Mouse (Mus musculus) adrenal gland, postnatal 14 days (tissue): ENCODE measurements around the gene Pnpla2. TPM values are rescaled to one million over a fixed set of nuclear protein-coding genes. Genes with fewer than 3 reads are reported as not detected.
A peak's percentile ranks its signal among the peaks of the same experiment; 100 is the strongest.
"Not testable (repeated sequence)": the region's sequence is repeated elsewhere in the genome, so short reads cannot be mapped to it uniquely, and the experiment has no call there.

Source experiments
- DNase-seq: peaks from one replicate; pipeline ENCODE4 v3.0.0; 2021; ENCODE audit warnings: mixed read lengths
- long read RNA-seq, 2 experiments: library from polyadenylated mRNA; stranded (forward); transcript quantifications; one replicate each; pipeline ENCODE4 v2.0.0; 2021
- total RNA-seq: library from RNA; stranded (reverse); gene quantifications from 2 replicates; pipeline ENCODE4 v1.2.3, GENCODE M21; 2021

The Pnpla2 gene
- total RNA-seq = 1,289 and 1,648 TPM in 2 replicates
- long read RNA-seq, experiment 1, transcript Pnpla2-203 (9 exons, 2,625 nt) = major isoform, 519 of 669 reads
- long read RNA-seq, experiment 1, partial matches to known transcripts = 66 of 669 reads
- long read RNA-seq, experiment 1, other reads (novel, unspliced or antisense) = 80 of 669 reads
- long read RNA-seq, experiment 2, transcript Pnpla2-203 (9 exons, 2,625 nt) = major isoform, 433 of 608 reads
- long read RNA-seq, experiment 2, partial matches to known transcripts = 152 of 608 reads
- long read RNA-seq, experiment 2, other reads (novel, unspliced or antisense) = 21 of 608 reads

DNA sequence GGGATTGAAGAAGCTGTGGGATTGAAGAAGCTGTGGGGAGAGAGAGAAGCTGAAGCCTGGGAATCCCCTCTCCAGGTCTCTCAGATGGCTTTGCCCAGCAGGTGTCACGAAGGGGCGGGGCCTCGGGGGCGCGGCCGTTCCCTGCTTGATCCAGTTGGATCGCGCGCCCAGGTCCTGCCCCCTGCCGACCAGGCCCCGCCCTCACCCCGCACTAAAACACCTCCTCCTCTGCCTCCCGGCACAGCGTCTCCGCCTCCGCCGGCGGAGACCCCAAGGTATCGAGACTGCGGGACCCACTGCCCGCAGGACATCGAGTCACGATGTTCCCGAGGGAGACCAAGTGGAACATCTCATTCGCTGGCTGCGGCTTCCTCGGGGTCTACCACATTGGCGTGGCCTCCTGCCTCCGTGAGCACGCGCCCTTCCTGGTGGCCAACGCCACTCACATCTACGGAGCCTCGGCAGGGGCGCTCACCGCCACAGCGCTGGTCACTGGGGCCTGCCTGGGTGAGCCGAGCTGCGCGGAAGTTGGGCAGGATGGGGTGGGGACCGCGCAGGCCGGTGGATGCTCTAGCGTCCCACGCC is at the start of gene Pnpla2:
Pnpla2 (plus strand) TSS at position 232 of the 585 bp plus-strand sequence.
- DNase-seq = peak; percentile 99

DNA sequence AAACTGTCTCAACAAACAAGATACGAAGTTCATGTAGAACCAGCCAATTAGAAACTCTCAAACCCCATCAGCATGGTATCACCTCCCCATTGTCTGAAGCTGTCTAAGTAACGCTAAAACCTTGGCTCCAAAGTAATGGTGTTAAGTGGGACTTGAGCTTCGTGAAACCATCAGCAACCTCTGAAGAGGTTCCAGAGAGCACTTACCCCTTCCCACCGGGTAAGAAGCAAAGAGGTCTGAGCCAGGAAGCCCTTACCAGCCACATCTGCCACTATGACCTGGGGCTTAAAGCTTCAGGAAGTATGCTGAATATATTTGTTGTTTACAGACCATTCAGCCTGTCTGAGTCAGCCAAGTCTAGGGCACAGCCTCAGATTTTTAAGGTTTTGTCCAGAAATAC is 49.5 kb upstream of the Pnpla2 start:
- no peak for DNase-seq

DNA sequence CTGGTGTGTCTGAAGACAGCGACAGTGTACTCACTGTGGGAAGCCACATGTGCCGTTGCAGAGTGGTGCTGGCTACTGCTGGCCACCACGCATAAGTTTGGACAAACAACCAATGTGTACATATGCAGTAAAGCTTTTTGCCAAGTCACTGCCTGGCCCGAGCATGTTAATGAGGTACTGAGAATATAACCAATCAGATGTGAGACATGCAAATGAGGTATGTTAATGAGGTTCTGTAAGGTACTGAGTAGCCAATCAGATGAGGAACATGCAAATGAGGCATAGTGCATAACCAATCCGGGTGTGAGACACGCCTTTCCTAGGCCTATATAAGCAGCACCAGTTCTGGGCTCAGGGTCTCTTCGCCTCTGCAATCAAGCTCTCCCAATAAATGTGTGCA is 47.3 kb upstream of the Pnpla2 start:
- not testable (repeated sequence) for DNase-seq

DNA sequence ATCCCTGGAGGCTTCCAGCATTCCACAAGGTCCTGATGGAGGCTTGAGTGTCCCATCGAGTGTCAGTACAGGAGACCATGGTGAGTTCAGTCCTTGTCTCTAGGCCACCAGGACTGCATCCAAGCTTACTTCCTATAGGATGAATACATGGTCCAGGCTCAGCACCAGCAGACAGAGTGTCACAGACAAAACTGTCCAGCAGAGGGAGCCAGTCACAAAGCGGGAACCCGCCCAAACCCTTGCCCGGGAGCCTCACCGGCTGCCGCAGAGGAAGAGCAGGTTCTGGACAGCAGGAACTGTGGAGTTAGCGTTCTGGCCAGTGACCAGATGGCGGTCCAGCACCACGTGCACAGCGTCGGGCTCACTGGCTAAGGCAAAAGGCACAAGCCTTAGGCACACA is 46.2 kb upstream of the Pnpla2 start:
- DNase-seq = peak; percentile 94

DNA sequence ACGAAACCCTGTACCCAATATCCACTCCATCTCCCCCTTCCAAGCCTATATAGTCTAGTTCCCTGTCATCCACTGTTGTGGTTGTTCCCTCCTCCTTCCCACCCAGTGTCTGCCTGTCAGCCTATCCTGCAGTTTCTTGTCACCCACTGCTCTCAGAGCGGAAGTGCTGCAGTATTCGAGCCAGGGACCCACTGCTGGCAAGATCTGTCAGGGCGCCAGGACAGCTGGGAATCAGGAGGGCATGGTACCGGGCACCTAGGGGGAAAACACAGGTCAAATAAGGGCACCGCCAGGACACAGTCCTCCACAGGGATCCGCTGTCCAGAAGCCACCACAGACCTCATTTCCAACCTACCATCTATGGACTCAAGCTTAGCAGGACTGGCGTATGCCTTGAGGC is 44.4 kb upstream of the Pnpla2 start:
- DNase-seq = no peak

DNA sequence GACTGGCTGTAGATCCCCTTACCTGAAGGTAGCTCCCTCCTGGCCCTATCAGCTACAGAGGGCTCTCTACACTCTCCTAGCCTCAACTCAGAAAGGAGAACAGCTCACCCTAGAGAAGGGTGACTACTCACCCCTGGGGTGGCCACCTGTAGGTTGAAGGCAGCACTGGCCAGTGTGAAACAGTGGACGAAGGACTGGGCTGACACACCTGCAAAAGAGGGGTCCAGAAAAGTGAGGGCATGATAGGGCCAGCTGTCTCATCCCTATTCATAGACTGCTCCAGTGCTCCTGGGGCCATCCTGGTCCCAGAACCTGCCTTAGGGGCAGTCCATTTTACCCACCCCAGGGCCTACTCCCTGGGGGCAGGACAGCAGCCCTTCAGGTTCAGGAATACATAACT is 43.3 kb upstream of the Pnpla2 start:
- DNase-seq = no peak

DNA sequence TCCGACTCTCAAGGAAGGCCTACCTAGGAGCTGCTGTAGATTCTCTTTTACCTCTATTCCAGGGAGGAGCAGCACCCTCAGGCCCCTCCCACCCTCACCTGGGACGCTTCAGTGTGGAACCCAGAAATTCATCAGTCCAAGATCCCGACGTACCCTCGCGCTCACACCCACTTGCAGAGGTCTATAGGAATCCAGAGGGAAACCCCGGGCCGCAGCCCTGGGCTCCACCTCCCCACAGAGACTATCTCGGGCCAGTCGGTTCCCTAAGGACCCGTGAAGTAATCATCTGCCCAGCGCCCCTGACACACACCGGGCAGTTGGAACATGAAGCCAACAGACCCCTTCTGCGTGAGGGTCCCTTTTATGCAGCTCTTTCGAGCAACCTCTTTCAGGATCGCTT is 41.7 kb upstream of the Pnpla2 start:
- DNase-seq = no peak

DNA sequence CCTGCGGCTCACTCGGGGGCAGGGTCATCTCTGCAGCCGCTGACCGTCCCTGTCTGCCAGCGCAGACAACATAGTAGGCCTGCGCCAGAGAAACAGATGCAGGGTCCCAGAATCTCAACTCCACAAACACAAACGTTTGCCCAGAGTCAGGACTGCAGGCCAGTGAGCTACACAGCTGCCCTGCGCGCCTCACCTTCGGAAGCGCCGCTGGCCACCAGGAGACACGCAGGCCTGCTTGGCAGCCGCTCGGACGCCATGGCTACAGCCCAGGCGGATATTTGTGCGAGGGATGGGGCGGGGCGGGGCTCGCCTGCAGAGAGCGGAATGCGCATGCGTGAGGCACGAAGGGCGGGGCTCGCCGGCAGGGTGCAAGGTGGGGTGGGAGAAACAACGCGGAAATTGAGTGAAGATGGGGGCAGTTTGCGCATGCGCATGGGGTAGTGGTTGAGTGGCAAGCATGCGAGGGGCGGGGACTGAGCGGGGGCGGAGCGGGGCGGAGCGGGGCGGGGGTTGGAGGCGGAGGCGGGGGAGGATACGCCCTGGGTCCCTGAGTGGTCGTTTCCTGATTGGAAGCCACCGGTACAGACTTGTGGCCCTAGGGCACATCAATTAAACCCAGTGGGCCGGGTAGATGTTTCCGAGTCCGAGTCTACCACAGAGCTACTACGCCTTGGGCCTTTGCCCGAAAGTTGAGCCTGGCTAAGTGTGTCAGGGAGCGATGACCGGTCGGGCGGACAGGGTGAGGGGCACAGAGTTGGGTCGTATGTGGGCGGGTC is 41.0 kb upstream of the Pnpla2 start, which contains the start of gene Gatd1:
Gatd1 (minus strand) TSS at position 328 of the 776 bp plus-strand sequence.
- DNase-seq = peak; percentile 100

DNA sequence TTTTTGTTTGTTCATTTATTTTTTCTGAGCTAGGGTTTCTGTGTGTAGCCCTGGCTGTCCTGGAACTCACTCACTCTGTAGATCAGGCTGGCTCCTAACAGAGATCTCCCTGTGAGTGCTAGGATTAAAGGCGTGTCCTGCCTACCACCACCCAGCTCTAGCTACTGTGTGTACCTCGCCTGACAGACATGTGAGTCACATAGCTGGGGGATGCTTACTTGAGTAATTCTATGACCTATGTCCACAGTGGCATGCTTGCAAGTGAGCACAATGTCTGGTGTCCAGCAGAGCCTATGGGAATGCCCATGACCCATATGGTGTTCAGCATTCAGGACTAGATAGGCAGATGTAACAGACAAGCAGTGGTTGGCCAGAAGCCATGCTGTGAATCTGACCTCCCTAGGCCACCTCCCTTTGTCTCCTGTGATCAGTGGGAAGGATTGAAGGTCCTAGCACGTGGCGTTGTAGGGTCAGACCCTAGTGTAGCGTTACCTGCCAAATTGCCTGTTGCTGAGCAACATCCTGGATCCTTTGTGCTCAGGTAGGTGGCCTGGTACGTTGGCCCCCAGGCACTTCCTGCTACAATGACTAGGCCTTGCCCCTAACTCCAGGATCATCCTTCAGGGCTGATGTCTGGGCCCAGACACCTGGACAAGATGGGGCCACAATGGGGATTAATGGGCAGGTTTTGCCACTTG is 38.7 kb upstream of the Pnpla2 start:
- DNase-seq = no peak

DNA sequence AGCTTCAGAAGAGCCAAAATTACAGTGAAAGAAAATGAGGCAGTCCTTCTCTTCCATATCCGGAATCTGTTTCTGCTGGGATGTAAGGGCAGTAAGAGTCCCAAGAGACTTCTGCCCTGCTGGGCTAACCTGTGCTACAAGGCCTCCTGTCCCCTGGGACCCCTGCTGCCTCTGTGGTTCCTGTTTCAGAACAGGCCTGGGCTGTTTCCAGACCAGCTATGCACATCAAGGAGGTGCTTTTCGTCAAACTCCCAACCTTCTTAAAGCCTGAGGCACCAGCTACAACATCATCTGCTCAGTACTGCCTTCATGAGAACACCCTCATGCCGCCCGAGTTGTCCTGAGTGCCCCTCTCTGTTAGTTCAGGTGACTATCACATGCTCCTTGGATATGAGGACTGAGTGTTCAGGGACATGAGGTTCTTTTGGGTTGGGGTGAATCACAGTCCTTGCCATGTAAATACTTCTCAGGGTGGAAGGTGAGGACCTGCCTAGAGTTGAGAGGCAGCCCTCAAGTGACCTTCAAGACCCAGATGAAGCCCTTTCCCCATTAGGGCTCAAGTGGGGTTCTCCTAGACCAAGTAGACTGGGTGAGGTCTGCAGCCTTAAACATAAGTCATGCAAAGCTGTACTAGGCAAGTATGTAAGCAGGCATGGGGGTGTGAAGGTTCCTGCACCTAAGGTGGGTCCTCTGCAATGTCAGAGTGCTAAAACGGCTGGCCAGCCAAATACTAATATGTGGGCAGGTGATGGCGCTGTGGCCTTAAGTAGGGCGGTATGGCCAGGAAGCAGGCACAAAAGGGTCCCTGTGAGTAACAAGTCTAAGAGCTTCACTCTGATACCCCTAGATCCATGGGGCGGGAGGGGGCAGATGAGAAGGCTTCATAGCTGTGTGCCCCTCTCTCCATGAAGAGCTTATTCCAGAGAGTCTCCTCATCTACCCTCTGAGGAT is 37.0 kb upstream of the Pnpla2 start:
- no peak for DNase-seq

DNA sequence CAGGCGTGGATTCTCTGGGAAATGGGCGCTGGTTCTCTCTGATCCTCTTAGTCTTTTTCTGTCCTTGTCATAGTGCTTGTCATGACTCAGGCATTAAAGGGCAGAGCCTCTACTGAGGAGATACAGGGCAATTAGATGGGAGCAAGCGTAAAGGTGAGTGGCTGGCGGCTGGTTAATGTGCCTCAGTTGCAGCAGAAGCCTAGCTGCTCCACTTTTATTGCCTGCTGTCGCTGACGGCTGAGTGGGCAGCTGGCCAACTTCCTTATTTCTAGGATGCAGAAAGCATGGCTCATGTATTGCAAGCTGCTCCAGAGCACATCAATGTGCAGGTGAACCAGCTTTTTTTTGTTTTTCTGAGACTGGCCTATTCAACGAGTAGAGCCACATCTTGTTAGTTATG is 36.0 kb upstream of the Pnpla2 start:
- DNase-seq = peak; percentile 50

DNA sequence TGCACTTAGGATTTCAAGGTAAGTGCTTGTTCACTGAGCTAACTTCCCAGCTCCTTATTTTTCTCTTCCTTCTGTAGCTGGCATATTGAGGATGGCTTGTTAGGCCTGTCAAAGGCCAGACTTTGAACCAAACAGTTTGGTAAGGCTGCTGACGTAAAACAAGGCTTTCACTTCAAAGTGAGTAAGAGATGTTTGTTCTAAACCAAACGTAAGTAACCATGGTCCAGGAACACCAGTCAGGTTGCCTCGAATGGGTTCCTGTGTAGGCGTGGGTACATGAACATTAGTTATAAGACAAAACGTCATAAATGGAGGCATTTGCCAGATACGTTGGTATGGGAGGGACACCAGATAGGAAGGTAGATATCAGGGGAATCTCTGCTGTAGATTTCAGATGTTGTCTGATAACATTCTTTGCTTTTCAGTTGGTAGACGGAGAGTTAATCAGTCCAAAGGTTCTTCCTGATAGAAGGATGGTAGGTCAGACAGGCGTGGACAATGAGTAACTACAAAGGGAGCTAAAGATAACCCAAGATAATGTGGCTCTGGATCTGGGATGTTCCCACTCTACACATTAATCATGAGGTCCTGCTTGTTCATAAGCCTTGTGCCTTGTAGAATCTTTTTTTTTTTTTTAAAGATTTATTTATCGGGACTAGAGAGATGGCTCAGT is 34.8 kb upstream of the Pnpla2 start:
- DNase-seq = no peak

DNA sequence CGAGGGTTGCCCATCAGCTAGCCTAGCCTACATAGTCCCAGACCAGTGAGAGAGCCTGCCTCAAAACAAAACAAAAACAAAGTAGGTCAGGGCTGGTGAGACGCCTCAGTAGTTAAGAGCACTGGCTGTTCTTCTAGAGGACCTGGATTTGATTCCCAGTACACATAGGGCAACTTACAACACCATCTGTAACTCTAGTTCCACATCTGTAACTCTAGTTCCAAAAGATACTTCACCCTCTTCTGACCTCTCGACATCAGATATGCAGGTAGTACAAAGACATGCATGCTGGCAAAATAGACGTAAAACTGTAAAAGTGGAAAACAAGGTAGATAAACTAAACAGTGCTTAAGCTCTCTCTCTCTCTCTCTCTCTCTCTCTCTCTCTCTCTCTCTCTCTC is 31.2 kb upstream of the Pnpla2 start:
- DNase-seq = no peak

DNA sequence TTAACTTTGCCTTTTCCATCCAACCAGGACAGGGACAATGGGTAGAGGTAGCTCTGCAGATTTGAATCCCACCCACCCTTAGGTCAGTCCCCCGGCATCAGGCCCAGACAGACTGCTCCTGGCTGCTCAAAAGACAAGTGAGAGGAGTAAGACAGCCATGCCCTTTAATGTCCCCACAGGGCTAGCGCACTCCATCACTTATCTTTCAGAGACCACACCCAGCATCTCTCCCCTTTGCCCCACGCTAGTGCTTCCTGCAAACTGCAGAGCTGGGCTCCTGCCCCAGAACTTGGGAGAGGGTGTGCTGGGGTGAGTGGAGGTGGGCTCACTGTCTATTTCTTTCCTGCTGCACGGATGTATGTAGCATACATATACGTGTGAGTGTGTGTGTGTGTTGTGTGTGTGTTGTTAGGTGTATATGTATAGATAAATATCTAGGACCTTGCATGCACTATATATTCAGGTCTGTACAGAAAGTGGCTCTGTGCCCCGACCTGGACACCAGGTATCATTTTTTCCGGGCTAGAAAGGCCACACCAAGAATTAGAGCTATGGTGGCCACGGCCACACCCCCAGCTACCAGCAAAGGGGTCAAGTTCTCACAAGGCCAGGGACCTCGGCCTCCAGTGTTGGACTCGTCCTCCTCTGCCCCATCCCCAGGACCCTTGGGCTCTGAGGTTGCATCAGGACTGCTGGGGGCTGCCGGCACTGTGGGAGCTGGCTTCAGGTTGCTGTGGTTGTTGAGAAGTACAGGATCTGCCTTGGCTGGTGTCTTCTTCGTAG is 27.9 kb upstream of the Pnpla2 start:
- no peak for DNase-seq

DNA sequence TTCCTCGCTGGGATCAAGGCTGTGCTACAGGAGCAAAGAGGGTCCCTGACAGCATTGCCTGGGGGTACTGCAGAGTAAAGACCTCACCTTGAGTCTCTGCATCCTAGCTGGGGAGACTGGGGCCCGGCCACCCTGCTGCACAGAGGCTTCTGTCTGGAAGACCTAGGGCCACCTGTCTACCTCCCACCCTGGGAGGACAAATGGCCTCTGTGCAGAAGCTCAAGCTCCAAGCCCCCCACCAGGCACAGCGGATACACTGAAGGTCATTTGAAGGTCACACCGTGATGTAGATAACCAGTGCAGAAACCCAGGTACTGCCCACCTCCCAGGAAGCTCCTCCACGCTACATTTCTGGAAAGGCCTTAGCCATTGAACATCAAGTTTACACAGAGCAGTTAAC is 26.3 kb upstream of the Pnpla2 start:
- no peak for DNase-seq

DNA sequence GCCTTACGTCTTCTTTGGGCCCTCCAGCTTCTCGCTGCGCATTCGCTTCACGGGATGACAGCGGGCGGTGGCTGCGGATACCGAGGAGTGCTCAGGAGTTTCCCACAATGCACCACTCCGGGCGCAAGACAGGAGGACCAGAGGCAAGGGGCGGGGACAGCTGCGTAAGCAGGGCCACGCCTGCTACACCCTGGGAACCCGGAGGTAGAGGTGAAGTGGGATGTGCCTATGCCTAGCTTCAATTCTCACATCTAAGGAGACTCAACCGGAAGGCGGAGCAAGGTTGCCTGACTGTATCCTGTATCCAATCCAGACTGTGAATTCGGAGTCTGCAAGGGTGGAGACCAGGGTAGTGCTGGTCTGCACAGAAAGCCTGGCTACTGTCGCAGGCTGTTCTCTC is 25.7 kb upstream of the Pnpla2 start, which contains the start of gene Cend1:
Cend1 (minus strand) TSS at position 182 of the 400 bp plus-strand sequence.
- DNase-seq = peak; percentile 66

DNA sequence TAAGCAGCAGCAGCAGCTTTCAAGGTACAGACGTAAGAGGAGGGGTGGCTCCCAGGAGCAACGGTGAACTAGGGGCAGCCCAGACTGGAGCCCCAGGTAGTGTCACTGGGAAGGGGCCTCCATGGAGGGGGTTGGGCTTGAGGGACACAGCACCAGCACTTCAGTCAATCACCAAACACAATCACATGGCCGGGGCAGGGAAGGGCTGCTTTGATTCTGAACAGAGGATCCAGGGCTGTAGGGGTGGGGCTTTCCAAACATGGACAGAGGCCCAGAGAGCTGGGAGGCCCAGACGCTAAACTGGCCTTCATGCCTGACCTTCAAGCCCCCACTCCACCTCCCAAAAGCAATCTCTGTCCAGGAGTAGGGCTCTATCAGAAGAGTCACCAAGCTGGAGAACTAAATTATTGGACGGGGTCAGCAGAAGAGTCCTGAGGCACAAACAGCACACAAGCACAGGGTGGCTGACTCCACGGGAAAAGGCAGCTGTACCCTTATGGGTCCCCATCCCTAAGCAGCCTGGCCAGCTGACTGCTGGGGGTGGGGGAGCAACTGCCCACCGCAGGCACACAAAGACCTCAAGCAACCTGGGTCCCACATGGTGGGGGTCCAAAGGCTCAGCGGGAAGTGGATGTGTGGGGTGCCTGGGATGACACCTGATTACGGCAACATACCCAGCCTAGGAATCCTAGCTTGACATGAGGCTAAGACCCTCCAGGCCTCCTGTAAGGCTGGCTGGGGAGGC is 25.0 kb upstream of the Pnpla2 start:
- peak; percentile 69 for DNase-seq

DNA sequence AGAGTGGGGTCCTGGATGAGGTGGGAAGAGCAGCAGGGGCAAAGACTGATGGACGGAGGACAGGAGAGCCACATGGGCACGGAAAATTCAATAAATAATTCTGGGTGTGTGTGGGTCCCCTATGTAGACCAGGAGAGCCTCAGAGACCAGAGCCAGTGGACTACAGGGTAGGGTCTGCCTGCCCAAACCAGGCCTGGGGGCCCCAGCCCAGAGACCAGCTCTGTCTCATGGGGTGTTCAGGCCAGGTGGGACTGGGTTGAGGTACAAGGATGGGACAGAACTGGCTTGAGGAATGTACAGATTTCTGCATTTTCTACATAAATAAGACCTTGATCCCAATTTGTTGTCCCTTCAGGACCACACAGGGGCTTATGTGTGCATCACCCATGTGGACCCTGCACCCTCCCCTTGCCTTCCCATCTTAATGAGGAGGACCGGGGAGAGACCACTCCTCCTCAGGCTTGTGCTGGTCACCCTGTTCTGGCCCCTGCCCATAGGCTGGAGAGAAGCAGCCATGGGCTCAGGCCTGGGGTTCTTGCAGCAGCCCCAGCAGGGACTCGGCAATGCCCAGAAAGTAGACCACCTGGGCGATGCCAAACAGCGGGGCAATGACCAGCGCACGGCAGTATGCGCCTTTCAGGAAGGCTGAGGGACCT is 24.3 kb upstream of the Pnpla2 start:
- DNase-seq = no peak
